Mouse (Mus musculus): ENCODE measurements at regions not wholly inside any gene's neighbourhood (a gene's known extent, or its start where the extent isn't known, plus 50 kb on each side); places are given as distances from the start of the nearest gene placed in this dataset.
"Not testable (repeated sequence)": the region's sequence is repeated elsewhere in the genome, so short reads cannot be mapped to it uniquely, and the experiment has no call there.

GRCm38 (mm10) chr6:37618990-37619389 lies 89.0 kb downstream of the Akr1d1 start:
- no peak for DNase-seq (ENCODE audit: low spot score)

- DNase-seq (ENCODE audit: low spot score), result no peak
Measured at GRCm38 (mm10) chr6:37621364-37622029, 91.5 kb downstream of the Akr1d1 start.

GRCm38 (mm10) chr6:37622273-37622672 lies 92.3 kb downstream of the Akr1d1 start:
- DNase-seq (ENCODE audit: low spot score), result no peak

DNA sequence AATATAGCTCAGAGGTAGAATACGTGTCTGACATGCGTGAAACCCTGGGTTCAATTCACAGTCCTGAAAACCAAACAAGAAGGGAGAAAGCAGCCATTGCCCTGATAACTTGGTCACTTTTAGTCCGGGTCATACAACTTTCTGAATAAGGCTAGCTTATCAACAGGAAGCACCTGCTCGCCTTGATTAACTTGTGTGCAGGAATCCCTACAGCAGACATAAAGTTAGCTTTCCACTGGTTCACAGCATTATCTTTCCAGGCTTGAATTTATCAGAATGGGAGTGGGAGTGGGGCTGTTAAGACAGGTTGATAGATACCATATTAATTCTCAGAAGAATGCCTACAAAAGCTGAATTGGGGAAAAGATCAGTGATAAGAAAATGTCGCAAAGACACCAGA lies 97.2 kb downstream of the Akr1d1 start:
- no peak for DNase-seq (ENCODE audit: low spot score)

GRCm38 (mm10) chr6:37633948-37634347 lies 104.0 kb downstream of the Akr1d1 start:
- DNase-seq (ENCODE audit: low spot score), result no peak

GRCm38 (mm10) chr6:37642066-37642465 lies 112.1 kb downstream of the Akr1d1 start:
- no peak for DNase-seq (ENCODE audit: low spot score)

DNA sequence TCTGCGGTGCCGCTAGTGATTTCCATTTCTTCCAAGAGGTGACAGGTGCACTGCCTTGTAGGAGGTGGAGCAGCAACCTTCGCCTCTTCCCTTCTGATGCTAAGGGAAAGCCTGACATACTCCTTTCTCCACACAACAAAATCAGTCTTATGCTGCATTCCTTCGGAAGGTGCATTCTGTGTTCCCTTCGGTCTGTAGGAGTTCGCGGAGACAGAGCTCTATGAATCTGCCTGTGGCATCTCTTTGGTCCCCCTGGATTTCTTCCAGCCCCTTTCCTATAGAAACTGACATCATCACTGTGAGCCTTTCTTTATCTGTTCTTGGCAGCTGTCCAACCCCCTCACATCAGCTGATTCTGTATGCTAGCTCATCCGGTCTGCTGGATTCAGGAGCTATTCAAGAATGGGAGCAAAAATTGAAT lies 112.7 kb downstream of the Akr1d1 start:
- DNase-seq (ENCODE audit: low spot score), result no peak

GRCm38 (mm10) chr6:37643176-37643575 lies 113.2 kb downstream of the Akr1d1 start:
- no peak for DNase-seq (ENCODE audit: low spot score)

GRCm38 (mm10) chr6:37643718-37644117 lies 113.7 kb downstream of the Akr1d1 start:
- no peak for DNase-seq (ENCODE audit: low spot score)

DNA sequence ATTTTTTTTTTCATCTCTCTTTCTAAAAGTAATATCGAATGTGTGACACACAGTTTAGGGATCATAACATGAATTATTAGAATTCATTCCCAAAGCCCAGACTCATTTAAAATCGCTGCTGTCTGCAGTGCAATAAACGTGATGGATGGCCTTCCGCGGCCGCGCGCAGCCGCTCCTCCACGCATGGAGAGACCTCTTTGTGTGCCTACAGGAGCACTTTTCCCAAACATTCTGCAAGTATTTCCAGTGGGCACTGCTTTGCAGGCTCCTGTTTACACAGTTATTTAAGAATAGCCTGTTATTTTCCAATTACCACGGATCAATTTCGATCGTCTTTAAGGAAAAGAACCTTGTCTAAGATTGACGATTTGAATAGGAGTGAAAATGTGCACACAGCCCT lies 115.6 kb downstream of the Akr1d1 start:
- peak; percentile 15 for DNase-seq (ENCODE audit: low spot score)

GRCm38 (mm10) chr6:37657300-37657699 lies 127.3 kb downstream of the Akr1d1 start:
- DNase-seq (ENCODE audit: low spot score), result not testable (repeated sequence)

DNA sequence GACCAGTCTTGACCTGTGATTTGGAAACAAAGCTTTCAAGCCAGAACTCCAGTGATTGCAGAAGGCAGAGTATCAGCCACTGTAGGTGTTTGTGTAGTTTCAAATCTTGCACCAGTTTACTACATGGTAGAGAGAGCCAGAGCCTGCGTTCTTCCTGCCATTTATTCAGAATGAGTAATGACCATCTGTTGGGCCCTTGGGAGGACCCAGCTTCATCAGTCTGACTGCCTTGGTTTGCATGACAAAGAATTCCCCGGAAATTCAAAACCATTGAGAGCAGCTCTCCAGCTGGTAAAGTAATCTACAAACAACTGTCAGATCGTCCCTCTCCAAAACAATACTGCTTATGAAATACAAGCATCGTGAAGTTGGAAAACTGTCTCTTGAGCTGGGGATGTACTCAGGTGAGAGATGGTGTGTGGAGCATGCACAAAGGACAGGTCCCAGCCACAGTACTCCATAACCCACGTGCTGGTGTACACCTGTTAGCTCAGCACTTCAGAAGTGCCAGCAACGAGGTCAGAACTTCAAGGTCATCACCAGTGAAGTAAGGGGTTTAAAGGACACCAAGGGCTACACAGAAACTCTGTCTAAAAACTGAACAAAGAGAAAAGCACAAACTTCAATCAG lies 128.2 kb downstream of the Akr1d1 start:
- no peak for DNase-seq (ENCODE audit: low spot score)

DNA sequence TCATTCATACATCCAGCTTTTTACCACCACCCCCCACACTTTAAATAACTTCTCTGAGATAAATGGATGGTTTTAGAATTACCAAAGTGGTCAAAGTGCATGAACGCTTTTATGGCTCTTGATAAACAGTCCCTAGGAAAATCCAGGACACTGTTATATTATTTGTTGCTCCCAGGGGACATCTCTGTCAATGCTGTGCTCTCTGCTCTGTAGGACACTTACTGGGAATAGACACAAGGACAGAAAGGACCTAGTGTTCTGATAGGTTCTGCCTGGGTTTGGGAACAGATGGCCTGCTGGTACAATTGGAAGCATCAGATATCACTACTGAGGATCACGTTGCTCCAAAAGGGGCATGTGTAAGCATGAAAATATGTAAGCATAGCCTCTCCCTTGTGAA lies 132.8 kb downstream of the Akr1d1 start:
- DNase-seq (ENCODE audit: low spot score), result no peak

DNA sequence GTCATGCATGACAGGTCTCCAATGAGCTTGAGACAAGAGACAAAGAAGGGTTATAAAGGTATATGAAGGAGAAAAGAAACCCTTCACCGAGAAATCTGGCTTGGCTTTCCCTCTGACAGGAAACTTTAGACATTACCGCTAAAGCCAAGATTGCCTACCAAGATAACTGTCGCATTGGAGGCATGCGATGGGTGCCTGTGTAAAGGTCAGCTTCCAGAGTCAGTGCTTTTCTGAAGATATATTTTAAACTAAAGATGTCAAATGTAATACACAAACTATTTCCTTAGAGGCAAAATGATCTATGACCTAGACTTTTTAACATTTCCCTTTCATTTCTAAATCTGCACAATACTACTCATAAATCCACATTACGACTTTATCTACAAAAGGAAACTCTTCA lies 135.6 kb downstream of the Akr1d1 start:
- DNase-seq (ENCODE audit: low spot score), result no peak

GRCm38 (mm10) chr6:37669407-37669806 lies 139.4 kb downstream of the Akr1d1 start:
- no peak for DNase-seq (ENCODE audit: low spot score)

- no peak for DNase-seq (ENCODE audit: low spot score)
Measured at GRCm38 (mm10) chr6:37670701-37671100, 140.7 kb downstream of the Akr1d1 start.

- no peak for DNase-seq (ENCODE audit: low spot score)
Measured at GRCm38 (mm10) chr6:37679871-37680270, 149.9 kb downstream of the Akr1d1 start.

DNA sequence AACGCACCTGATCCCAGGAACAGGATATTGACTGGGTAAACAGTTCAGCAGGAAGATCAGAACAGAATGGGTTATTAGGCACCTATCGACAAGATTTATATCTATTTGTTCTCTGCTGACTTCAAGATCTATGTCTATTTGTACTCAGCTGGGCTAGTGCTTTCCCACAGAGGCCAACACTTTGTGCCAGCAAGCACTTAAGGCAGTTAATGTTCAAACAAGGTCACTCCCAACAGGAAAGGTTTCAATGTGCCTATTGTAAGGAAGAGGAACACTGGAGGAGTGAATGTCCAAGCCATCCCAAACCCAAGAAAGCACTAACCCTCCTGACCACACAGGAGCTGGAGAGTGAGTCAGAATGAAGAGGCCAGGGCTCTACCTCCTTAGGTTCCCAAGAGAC lies 151.4 kb downstream of the Akr1d1 start:
- DNase-seq (ENCODE audit: low spot score), result not testable (repeated sequence)

- no peak for DNase-seq (ENCODE audit: low spot score)
Measured at GRCm38 (mm10) chr6:37686094-37686493, 156.1 kb downstream of the Akr1d1 start.

GRCm38 (mm10) chr6:37688866-37689617 lies 159.1 kb downstream of the Akr1d1 start:
- no peak for DNase-seq (ENCODE audit: low spot score)

GRCm38 (mm10) chr6:37689696-37690095 lies 159.7 kb downstream of the Akr1d1 start:
- DNase-seq (ENCODE audit: low spot score), result no peak

DNA sequence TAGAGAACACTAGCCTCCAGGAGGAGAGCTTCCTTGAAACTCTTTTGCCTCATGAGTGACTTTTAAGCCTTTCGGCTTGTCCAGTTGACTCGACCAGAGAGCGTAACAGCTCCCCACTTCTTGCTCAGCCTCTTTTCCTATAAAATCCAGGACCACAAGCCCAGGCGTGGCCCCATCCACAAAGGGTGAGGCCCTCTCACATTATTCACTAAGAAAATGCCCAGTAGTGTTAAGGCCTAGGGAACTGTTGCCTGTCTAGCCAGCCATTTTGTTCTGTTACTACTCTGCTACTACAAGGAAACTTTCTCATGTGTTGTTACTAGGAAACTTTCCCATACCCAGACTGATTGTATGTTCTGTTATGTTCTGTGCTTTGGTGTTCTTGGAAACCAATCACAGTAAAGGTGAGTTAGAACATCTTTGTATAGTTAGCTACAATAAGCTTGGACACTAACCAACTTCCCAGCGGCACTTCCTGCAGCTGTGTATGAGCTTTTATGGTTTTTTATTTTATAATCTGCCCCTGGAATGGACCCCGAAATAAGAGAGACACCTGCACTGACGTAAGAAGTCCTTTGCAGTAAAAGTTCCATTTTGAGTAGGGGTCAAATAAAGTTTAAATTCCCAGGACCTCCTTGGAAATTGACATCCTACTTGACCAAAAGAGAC lies 162.1 kb downstream of the Akr1d1 start:
- DNase-seq (ENCODE audit: low spot score), result no peak

- DNase-seq (ENCODE audit: low spot score), result no peak
Measured at GRCm38 (mm10) chr6:37692758-37693157, 162.8 kb downstream of the Akr1d1 start.

All from ovary, postnatal 36 days (tissue).